Mouse (Mus musculus): ENCODE data around the gene Fbxw2. TPM values are rescaled to one million over a fixed set of nuclear protein-coding genes. Genes with fewer than 3 reads are reported as not detected.

Fbxw2 gene
- polyA plus RNA-seq, 1 experiment = 25.0 TPM

Other genes with a start within 250 kb of the Fbxw2 start
- gene Gapvd1, start 71.1 kb downstream of the Fbxw2 start, polyA plus RNA-seq (2012; rRNA removed) = 13.4 and 13.7 TPM in 2 replicates
- gene Hspa5, start 54.3 kb downstream of the Fbxw2 start, polyA plus RNA-seq (2012; rRNA removed) = 446 and 623 TPM in 2 replicates
- gene Rabepk, start 26.4 kb downstream of the Fbxw2 start, polyA plus RNA-seq (2012; rRNA removed) = 28.5 and 30.1 TPM in 2 replicates
- not detected in 2 replicates for gene Gm34653, start 6.7 kb upstream of the Fbxw2 start, polyA plus RNA-seq (2012; rRNA removed)
- 16.9 and 38.1 TPM in 2 replicates for gene Cutal, start 48.1 kb upstream of the Fbxw2 start, polyA plus RNA-seq (2012; rRNA removed)
- 11.2 and 13.2 TPM in 2 replicates for gene Psmd5, start 48.7 kb upstream of the Fbxw2 start, polyA plus RNA-seq (2012; rRNA removed)
- 2.8 and 3.1 TPM in 2 replicates for gene Phf19, start 87.7 kb upstream of the Fbxw2 start, polyA plus RNA-seq (2012; rRNA removed)
- 9.2 TPM in 2 replicates for gene Traf1, start 135.5 kb upstream of the Fbxw2 start, polyA plus RNA-seq (2012; rRNA removed)
- gene Hc, start 235.1 kb upstream of the Fbxw2 start, polyA plus RNA-seq (2012; rRNA removed) = 0.01 TPM in 2 replicates